Mouse (Mus musculus): ENCODE results near the gene Ldlrad3. TPM values are rescaled to one million over a fixed set of nuclear protein-coding genes. Genes with fewer than 3 reads are reported as not detected.

Ldlrad3 gene
- polyA plus RNA-seq, 2 experiments = 45.1 to 49.7 TPM

- Histone ChIP-seq H3K9me3 (ENCODE audit: control insufficient read depth, low read length) (no peaks in the 10 kb centered on the region), H3K4me3 (replicated peaks; ENCODE audit: low read length) (no peak overlapping the region), H3K4me2 (replicated peaks; ENCODE audit: low read depth, low read length, severe bottlenecking) (no peak overlapping the region), H3K36me3 (ENCODE audit: control insufficient read depth, insufficient read depth, low read length) (no peaks in the 10 kb centered on the region), H3K9ac (ENCODE audit: low read depth, low read length, severe bottlenecking) (no peak overlapping the region), H3K4me1 (ENCODE audit: control insufficient read depth, insufficient read depth, low read length) (no peaks in the 10 kb centered on the region), H3K27ac (replicated peaks; ENCODE audit: low read depth, low read length) (no peak overlapping the region), H3K27me3 (ENCODE audit: control insufficient read depth, insufficient read depth, low read length) (no peaks in the 10 kb centered on the region)
- 89% methylated on average over 4 of the region's 4 CpGs for WGBS
- TF ChIP-seq POLR2A (IDR thresholded peaks at IDR 0.05; ENCODE audit: borderline replicate concordance, extremely low read depth, insufficient read depth, insufficient read length) = no peak
- DNase-seq (ENCODE audit: low spot score) (no peak), ATAC-seq (ENCODE audit: low FRiP score, low read depth) (no peak)
Measured at GRCm38 (mm10) chr2:101922302-101922701, 263.9 kb downstream of the Ldlrad3 start.

GRCm38 (mm10) chr2:101920136-101920554 lies 266.0 kb downstream of the Ldlrad3 start:
- TF ChIP-seq POLR2A (IDR thresholded peaks at IDR 0.05; ENCODE audit: borderline replicate concordance, extremely low read depth, insufficient read depth, insufficient read length) = no peak
- H3K4me3 ChIP-seq (replicated peaks; ENCODE audit: low read length) = no peak overlapping the region
- WGBS = 39% methylated on average over 2 of the region's 2 CpGs
- H3K9ac ChIP-seq (ENCODE audit: low read depth, low read length, severe bottlenecking) = no peak overlapping the region
- H3K4me1 ChIP-seq (ENCODE audit: control insufficient read depth, insufficient read depth, low read length) = no peaks in the 10 kb centered on the region
- no peaks in the 10 kb centered on the region for H3K36me3 ChIP-seq (ENCODE audit: control insufficient read depth, insufficient read depth, low read length)
- no peaks in the 10 kb centered on the region for H3K27me3 ChIP-seq (ENCODE audit: control insufficient read depth, insufficient read depth, low read length)
- ATAC-seq (ENCODE audit: low FRiP score, low read depth) (no peak), DNase-seq (ENCODE audit: low spot score) (no peak)
- no peaks in the 10 kb centered on the region for H3K9me3 ChIP-seq (ENCODE audit: control insufficient read depth, low read length)
- H3K4me2 ChIP-seq (replicated peaks; ENCODE audit: low read depth, low read length, severe bottlenecking) = no peak overlapping the region
- H3K27ac ChIP-seq (replicated peaks; ENCODE audit: low read depth, low read length) = no peak overlapping the region

GRCm38 (mm10) chr2:101918518-101918917 lies 267.7 kb downstream of the Ldlrad3 start:
- Histone ChIP-seq H3K9me3 (ENCODE audit: control insufficient read depth, low read length) (no peaks in the 10 kb centered on the region), H3K27me3 (ENCODE audit: control insufficient read depth, insufficient read depth, low read length) (no peaks in the 10 kb centered on the region), H3K4me3 (replicated peaks; ENCODE audit: low read length) (no peak overlapping the region), H3K4me1 (ENCODE audit: control insufficient read depth, insufficient read depth, low read length) (no peaks in the 10 kb centered on the region), H3K27ac (replicated peaks; ENCODE audit: low read depth, low read length) (no peak overlapping the region), H3K4me2 (replicated peaks; ENCODE audit: low read depth, low read length, severe bottlenecking) (no peak overlapping the region), H3K9ac (ENCODE audit: low read depth, low read length, severe bottlenecking) (no peak overlapping the region), H3K36me3 (ENCODE audit: control insufficient read depth, insufficient read depth, low read length) (no peaks in the 10 kb centered on the region)
- TF ChIP-seq POLR2A (IDR thresholded peaks at IDR 0.05; ENCODE audit: borderline replicate concordance, extremely low read depth, insufficient read depth, insufficient read length) = no peak
- ATAC-seq (ENCODE audit: low FRiP score, low read depth) = no peak
- WGBS = 71% methylated on average over 7 of the region's 7 CpGs
- DNase-seq (ENCODE audit: low spot score) = no peak

- Histone ChIP-seq H3K9ac (ENCODE audit: low read depth, low read length, severe bottlenecking) (no peak overlapping the region), H3K36me3 (ENCODE audit: control insufficient read depth, insufficient read depth, low read length) (no peaks in the 10 kb centered on the region), H3K4me1 (ENCODE audit: control insufficient read depth, insufficient read depth, low read length) (peaks cover 4% of the 10 kb centered on the region; the same call in 1 of the 2 replicates), H3K9me3 (ENCODE audit: control insufficient read depth, low read length) (no peaks in the 10 kb centered on the region), H3K27ac (replicated peaks; ENCODE audit: low read depth, low read length) (no peak overlapping the region), H3K4me2 (replicated peaks; ENCODE audit: low read depth, low read length, severe bottlenecking) (no peak overlapping the region), H3K4me3 (replicated peaks; ENCODE audit: low read length) (no peak overlapping the region), H3K27me3 (ENCODE audit: control insufficient read depth, insufficient read depth, low read length) (no peaks in the 10 kb centered on the region)
- no peak for TF ChIP-seq POLR2A (IDR thresholded peaks at IDR 0.05; ENCODE audit: borderline replicate concordance, extremely low read depth, insufficient read depth, insufficient read length)
- ATAC-seq (ENCODE audit: low FRiP score, low read depth) (no peak), DNase-seq (ENCODE audit: low spot score) (no peak)
- 93% methylated on average over 15 of the region's 15 CpGs for WGBS
Measured at GRCm38 (mm10) chr2:101909326-101910080, 276.7 kb downstream of the Ldlrad3 start.

- DNase-seq (ENCODE audit: low spot score) (no peak), ATAC-seq (ENCODE audit: low FRiP score, low read depth) (no peak)
- TF ChIP-seq POLR2A (IDR thresholded peaks at IDR 0.05; ENCODE audit: borderline replicate concordance, extremely low read depth, insufficient read depth, insufficient read length) = no peak
- H3K27ac ChIP-seq (replicated peaks; ENCODE audit: low read depth, low read length) = no peak overlapping the region
- no peak overlapping the region for H3K4me3 ChIP-seq (replicated peaks; ENCODE audit: low read length)
- H3K9me3 ChIP-seq (ENCODE audit: control insufficient read depth, low read length) = no peaks in the 10 kb centered on the region
- 82% methylated on average over 13 of the region's 13 CpGs for WGBS
- no peak overlapping the region for H3K4me2 ChIP-seq (replicated peaks; ENCODE audit: low read depth, low read length, severe bottlenecking)
- H3K27me3 ChIP-seq (ENCODE audit: control insufficient read depth, insufficient read depth, low read length) = no peaks in the 10 kb centered on the region
- H3K9ac ChIP-seq (ENCODE audit: low read depth, low read length, severe bottlenecking) = no peak overlapping the region
- H3K36me3 ChIP-seq (ENCODE audit: control insufficient read depth, insufficient read depth, low read length) = no peaks in the 10 kb centered on the region
- peaks cover 4% of the 10 kb centered on the region; the same call in 1 of the 2 replicates for H3K4me1 ChIP-seq (ENCODE audit: control insufficient read depth, insufficient read depth, low read length)
Measured at GRCm38 (mm10) chr2:101908773-101909172, 277.4 kb downstream of the Ldlrad3 start.
